Mouse (Mus musculus) embryonic facial prominence, embryonic 14.5 days (tissue): ENCODE data around the gene Eri3. TPM values are rescaled to one million over a fixed set of nuclear protein-coding genes. Genes with fewer than 3 reads are reported as not detected.

Source experiments
- ATAC-seq: fragments of 200-750 bp; cut with Nextera tagmentation; 2 replicates; pipeline ENCODE4 v1.8.0; 2017; ENCODE audit warnings: low read depth, moderate number of reproducible peaks, moderate TSS enrichment
- DNase-seq: peaks from one replicate; pipeline ENCODE4 v3.0.0-alpha.2; 2015; ENCODE audit warnings: low spot score
- H3K27ac ChIP-seq: fragments of 300-500 bp; sonication (generic); replicated peaks from 2 replicates; pipeline ENCODE4 v1.5.1; 2014; ENCODE audit warnings: low read depth, mild to moderate bottlenecking, low read length, moderate library complexity
- H3K27me3 ChIP-seq: fragments of 300-500 bp; sonication (generic); replicated peaks from 2 replicates; pipeline ENCODE4 v1.6.1; 2014; ENCODE audit warnings: low read length; ENCODE audit not compliant: control insufficient read depth, insufficient read depth
- H3K36me3 ChIP-seq: fragments of 300-500 bp; sonication (generic); 2 replicates; pipeline ENCODE4 v1.6.1; 2014; ENCODE audit warnings: low read length, mixed read lengths; ENCODE audit not compliant: control insufficient read depth, insufficient read depth
- H3K4me1 ChIP-seq: fragments of 300-500 bp; sonication (generic); 2 replicates; pipeline ENCODE4 v1.6.1; 2014; ENCODE audit warnings: antibody characterized with exemption, low read length; ENCODE audit not compliant: control insufficient read depth, insufficient read depth
- H3K4me2 ChIP-seq: fragments of 300-500 bp; sonication (generic); 2 replicates; pipeline ENCODE4 v1.6.1; 2014; ENCODE audit warnings: low read depth, mild to moderate bottlenecking, low read length, moderate library complexity, mixed read lengths
- H3K4me3 ChIP-seq: fragments of 300-500 bp; sonication (generic); 2 replicates; pipeline ENCODE4 v1.5.1; 2014; ENCODE audit warnings: low read depth, mild to moderate bottlenecking, low read length
- H3K9ac ChIP-seq: fragments of 300-500 bp; sonication (generic); 2 replicates; pipeline ENCODE4 v1.6.1; 2014; ENCODE audit warnings: low read depth, mild to moderate bottlenecking, low read length, moderate library complexity, mixed read lengths
- H3K9me3 ChIP-seq: fragments of 300-500 bp; sonication (generic); 2 replicates; pipeline ENCODE4 v1.6.1; 2016; ENCODE audit warnings: low read length; ENCODE audit not compliant: control insufficient read depth
- WGBS: fragments of 180-500 bp; shearing (Covaris S2); extraction: QIAGEN DNeasy Blood & Tissue Kit; methylation state at CpG from one replicate; pipeline ENCODE4 v1.1.7; 2014; 5-methylcytosine and 5-hydroxymethylcytosine counted together
- polyA plus RNA-seq: library from polyadenylated mRNA; unstranded; fragments of >200 nt; fragmentation: Nextera tagmentation; extraction: Ambion mirVana; gene quantifications from 2 replicates; pipeline ENCODE4 v1.2.1, GENCODE M21; 2014

The Eri3 gene
- polyA plus RNA-seq, 1 experiment from 2014 or later = 154 TPM

- ATAC-seq = no peak
- Histone ChIP-seq H3K27me3 (no peaks in the 10 kb centered on the region), H3K4me2 (no peak overlapping the region), H3K4me3 (no peak overlapping the region), H3K27ac (no peak overlapping the region), H3K9ac (no peak overlapping the region), H3K9me3 (no peaks in the 10 kb centered on the region), H3K36me3 (peaks cover 44% of the 10 kb centered on the region), H3K4me1 (peaks cover 16% of the 10 kb centered on the region)
- 78% methylated on average over 5 of the region's 5 CpGs for WGBS
- DNase-seq = no peak
Observed at GRCm38 (mm10) chr4:117606831-117607610, 56.9 kb downstream of the Eri3 start.

- H3K4me1 ChIP-seq = peaks cover 16% of the 10 kb centered on the region
Observed at GRCm38 (mm10) chr4:117608265-117608664, 58.1 kb downstream of the Eri3 start.

GRCm38 (mm10) chr4:117609371-117610039 lies 59.3 kb downstream of the Eri3 start:
- peak; percentile 62; the same call in 1 of the 2 replicates for ATAC-seq
- Histone ChIP-seq H3K27ac (no peak overlapping the region), H3K27me3 (no peaks in the 10 kb centered on the region), H3K4me1 (peaks cover 16% of the 10 kb centered on the region), H3K36me3 (peaks cover 49% of the 10 kb centered on the region), H3K9me3 (no peaks in the 10 kb centered on the region), H3K4me2 (no peak overlapping the region), H3K4me3 (no peak overlapping the region), H3K9ac (no peak overlapping the region)
- WGBS = 28% methylated on average over 7 of the region's 7 CpGs
- DNase-seq = peak; percentile 79

More at GRCm38 (mm10) chr4:117608265-117608664, 58.1 kb downstream of the Eri3 start:
- no peak overlapping the region for H3K4me3 ChIP-seq
- 0 out of 2 replicates have a peak, but pooled peaks have one; percentile 30 for ATAC-seq
- H3K9me3 ChIP-seq = no peaks in the 10 kb centered on the region
- H3K27ac ChIP-seq = peak overlapping the region; percentile 39; the same call in 1 of the 2 replicates
- H3K4me2 ChIP-seq = no peak overlapping the region
- 57% methylated on average over 9 of the region's 9 CpGs for WGBS
- DNase-seq = peak; percentile 41
- peaks cover 52% of the 10 kb centered on the region for H3K36me3 ChIP-seq
- H3K9ac ChIP-seq = no peak overlapping the region
- no peaks in the 10 kb centered on the region for H3K27me3 ChIP-seq

- no peak overlapping the region for H3K4me3 ChIP-seq
- no peak overlapping the region for H3K9ac ChIP-seq
- no peaks in the 10 kb centered on the region for H3K27me3 ChIP-seq
- no peak for DNase-seq
- H3K4me1 ChIP-seq = peaks cover 7% of the 10 kb centered on the region; the same call in 1 of the 2 replicates
- H3K9me3 ChIP-seq = no peaks in the 10 kb centered on the region
- WGBS = 75% methylated on average over 4 of the region's 4 CpGs
- H3K27ac ChIP-seq = no peak overlapping the region
- no peak for ATAC-seq
- H3K36me3 ChIP-seq = peaks cover 61% of the 10 kb centered on the region
- no peak overlapping the region for H3K4me2 ChIP-seq
Observed at GRCm38 (mm10) chr4:117611385-117611784, 61.2 kb downstream of the Eri3 start.

GRCm38 (mm10) chr4:117611814-117612213 lies 61.6 kb downstream of the Eri3 start:
- H3K27ac ChIP-seq = no peak overlapping the region
- H3K9ac ChIP-seq = no peak overlapping the region
- no peaks in the 10 kb centered on the region for H3K27me3 ChIP-seq
- H3K4me1 ChIP-seq = peaks cover 5% of the 10 kb centered on the region; the same call in 1 of the 2 replicates
- H3K36me3 ChIP-seq = peaks cover 66% of the 10 kb centered on the region
- no peaks in the 10 kb centered on the region for H3K9me3 ChIP-seq
- no peak overlapping the region for H3K4me2 ChIP-seq
- 66% methylated on average over 2 of the region's 2 CpGs for WGBS
- ATAC-seq = no peak
- no peak overlapping the region for H3K4me3 ChIP-seq
- no peak for DNase-seq

GRCm38 (mm10) chr4:117612713-117613112 lies 62.5 kb downstream of the Eri3 start:
- no peaks in the 10 kb centered on the region for H3K27me3 ChIP-seq
- no peaks in the 10 kb centered on the region for H3K9me3 ChIP-seq
- peaks cover 61% of the 10 kb centered on the region for H3K36me3 ChIP-seq
- no peak overlapping the region for H3K27ac ChIP-seq
- ATAC-seq = no peak
- H3K4me1 ChIP-seq = peaks cover 5% of the 10 kb centered on the region; the same call in 1 of the 2 replicates
- WGBS = 79% methylated on average over 5 of the region's 5 CpGs
- H3K9ac ChIP-seq = no peak overlapping the region
- H3K4me2 ChIP-seq = no peak overlapping the region
- no peak overlapping the region for H3K4me3 ChIP-seq
- no peak for DNase-seq

- Histone ChIP-seq H3K4me3 (no peak overlapping the region), H3K4me1 (peaks cover 3% of the 10 kb centered on the region; the same call in 1 of the 2 replicates), H3K9me3 (no peaks in the 10 kb centered on the region), H3K36me3 (peaks cover 60% of the 10 kb centered on the region), H3K27me3 (no peaks in the 10 kb centered on the region), H3K27ac (no peak overlapping the region), H3K9ac (no peak overlapping the region), H3K4me2 (no peak overlapping the region)
- 90% methylated on average over 4 of the region's 4 CpGs for WGBS
- no peak for ATAC-seq
- no peak for DNase-seq
Observed at GRCm38 (mm10) chr4:117613153-117613773, 63.1 kb downstream of the Eri3 start.

GRCm38 (mm10) chr4:117616600-117616999 lies 66.4 kb downstream of the Eri3 start:
- ATAC-seq (no peak), DNase-seq (no peak)
- Histone ChIP-seq H3K27ac (no peak overlapping the region), H3K4me1 (no peaks in the 10 kb centered on the region), H3K36me3 (peaks cover 57% of the 10 kb centered on the region), H3K27me3 (no peaks in the 10 kb centered on the region), H3K4me2 (no peak overlapping the region), H3K9me3 (no peaks in the 10 kb centered on the region), H3K9ac (no peak overlapping the region), H3K4me3 (no peak overlapping the region)
- 88% methylated on average over 4 of the region's 4 CpGs for WGBS
